Mouse (Mus musculus) CH12.LX (cell line): ENCODE measurements at regions not wholly inside any gene's neighbourhood (a gene's known extent, or its start where the extent isn't known, plus 50 kb on each side); places are given as distances from the start of the nearest gene placed in this dataset.

Experiments used
- DNase-seq: peaks from one replicate; pipeline ENCODE4 v3.0.0-alpha.2; 2013; ENCODE audit errors: extremely low read depth
- H3K27ac ChIP-seq: 2 replicates; pipeline ENCODE4 v1.5.1; 2012; ENCODE audit warnings: low read depth, mild to moderate bottlenecking, control low read depth, moderate library complexity; ENCODE audit not compliant: insufficient read depth
- H3K27me3 ChIP-seq: replicated peaks from 2 replicates; pipeline ENCODE3; 2012; ENCODE audit warnings: inconsistent platforms
- H3K36me3 ChIP-seq, 2 experiments: replicated peaks in 1 of 2; 2 replicates each; pipeline versions ENCODE3 to v1.6.1; 2012; ENCODE audit warnings: inconsistent platforms in 1 of 2, low read length in 1 of 2, mild to moderate bottlenecking in 1 of 2, mixed read lengths in 1 of 2, moderate library complexity in 1 of 2; ENCODE audit not compliant: control insufficient read depth in 1 of 2, insufficient read depth in 1 of 2
- H3K4me1 ChIP-seq, 2 experiments: 2 replicates each; pipeline ENCODE4 v1.6.1; 2012; ENCODE audit warnings: inconsistent platforms in 1 of 2, moderate library complexity in 1 of 2; ENCODE audit not compliant: insufficient read depth in 2 of 2, control insufficient read depth in 1 of 2
- H3K4me2 ChIP-seq: 2 replicates; pipeline ENCODE4 v1.6.1; 2012; ENCODE audit warnings: low read depth, mild to moderate bottlenecking, control low read depth; ENCODE audit not compliant: poor library complexity, insufficient read depth, severe bottlenecking
- H3K4me3 ChIP-seq, 3 experiments: fragments of 150-350 bp in 1 of 3; sonication (generic) in 1 of 3; replicated peaks in 1 of 3; 2 replicates each; pipeline versions ENCODE3 to v1.5.1; 2011 to 2012; ENCODE audit warnings: low read depth in 2 of 3, low read length in 2 of 3, mild to moderate bottlenecking in 2 of 3, moderate library complexity in 2 of 3, control low read depth in 1 of 3, improper control_type of control experiment in 1 of 3, inconsistent platforms in 1 of 3, mixed read lengths in 1 of 3; ENCODE audit not compliant: poor library complexity in 1 of 3
- H3K79me2 ChIP-seq: replicated peaks from 2 replicates; pipeline ENCODE4 v1.6.1; 2012; ENCODE audit warnings: mild to moderate bottlenecking, moderate library complexity; ENCODE audit not compliant: control insufficient read depth, poor library complexity, insufficient read depth, severe bottlenecking; ENCODE audit errors: extremely low read depth
- H3K9ac ChIP-seq: 2 replicates; pipeline ENCODE4 v1.6.1; 2012; ENCODE audit warnings: low read depth, mild to moderate bottlenecking, control low read depth, moderate library complexity; ENCODE audit not compliant: insufficient read depth
- H3K9me3 ChIP-seq: replicated peaks from 2 replicates; pipeline ENCODE3; 2012; ENCODE audit warnings: low read length, inconsistent platforms, mixed read lengths
- CHD1 ChIP-seq: IDR thresholded peaks from 2 replicates; pipeline ENCODE4 v1.6.1; 2012; ENCODE audit warnings: low read depth, low read length, improper control_type of control experiment, inconsistent platforms
- ELF1 ChIP-seq: IDR thresholded peaks from 2 replicates; pipeline ENCODE4 v1.6.1; 2014; ENCODE audit warnings: low read depth, mild to moderate bottlenecking, inconsistent platforms, low read length, improper control_type of control experiment
- EP300 ChIP-seq: IDR thresholded peaks from 2 replicates; pipeline ENCODE4 v1.6.1; 2011; ENCODE audit warnings: low read length, improper control_type of control experiment
- GABPA ChIP-seq: IDR thresholded peaks from 2 replicates; pipeline ENCODE4 v1.6.1; 2012; ENCODE audit warnings: low read depth, low read length, improper control_type of control experiment, inconsistent platforms; ENCODE audit not compliant: insufficient replicate concordance
- HCFC1 ChIP-seq: IDR thresholded peaks from 2 replicates; pipeline ENCODE4 v1.6.1; 2012; ENCODE audit warnings: low read depth, mild to moderate bottlenecking, inconsistent platforms, low read length, improper control_type of control experiment
- IRF4 ChIP-seq: IDR thresholded peaks from 2 replicates; pipeline ENCODE4 v1.6.1; 2014; ENCODE audit warnings: low read depth, mild to moderate bottlenecking, inconsistent platforms, low read length, improper control_type of control experiment
- JUN ChIP-seq: IDR thresholded peaks from 2 replicates; pipeline ENCODE4 v1.6.1; 2011; ENCODE audit warnings: low read depth, mild to moderate bottlenecking, low read length, improper control_type of control experiment, moderate library complexity; ENCODE audit not compliant: insufficient read depth
- JUND ChIP-seq: conservative IDR thresholded peaks from 2 replicates; pipeline ENCODE4 v1.6.1; 2011; ENCODE audit warnings: low read depth, low read length, improper control_type of control experiment
- KAT2A ChIP-seq: IDR thresholded peaks from 2 replicates; pipeline ENCODE4 v1.6.1; 2012; ENCODE audit warnings: low read length, improper control_type of control experiment, inconsistent platforms; ENCODE audit not compliant: insufficient replicate concordance
- MAFK ChIP-seq: IDR thresholded peaks from 2 replicates; pipeline ENCODE4 v1.6.1; 2011; ENCODE audit warnings: low read length, improper control_type of control experiment; ENCODE audit not compliant: insufficient replicate concordance
- MAZ ChIP-seq: IDR thresholded peaks from 2 replicates; pipeline ENCODE4 v1.6.1; 2012; ENCODE audit warnings: low read depth, mild to moderate bottlenecking, inconsistent platforms, low read length, improper control_type of control experiment, moderate library complexity
- MEF2A ChIP-seq: IDR thresholded peaks from 2 replicates; pipeline ENCODE4 v1.6.1; 2014; ENCODE audit warnings: low read depth, mild to moderate bottlenecking, inconsistent platforms, low read length, improper control_type of control experiment, borderline replicate concordance
- MXI1 ChIP-seq: IDR thresholded peaks from 2 replicates; pipeline ENCODE4 v1.6.1; 2011; ENCODE audit warnings: mild to moderate bottlenecking, low read depth, low read length, improper control_type of control experiment
- NELFE ChIP-seq: IDR thresholded peaks from 2 replicates; pipeline ENCODE4 v1.6.1; 2011; ENCODE audit warnings: low read depth, low read length, improper control_type of control experiment
- NRF1 ChIP-seq: IDR thresholded peaks from 2 replicates; pipeline ENCODE4 v1.6.1; 2014; ENCODE audit warnings: low read depth, mild to moderate bottlenecking, inconsistent platforms, low read length, improper control_type of control experiment, moderate library complexity
- PAX5 ChIP-seq: IDR thresholded peaks from 2 replicates; pipeline ENCODE4 v1.6.1; 2012; ENCODE audit warnings: low read length, inconsistent platforms, mixed read lengths
- SIN3A ChIP-seq: IDR thresholded peaks from 2 replicates; pipeline ENCODE4 v1.6.1; 2012; ENCODE audit warnings: low read length, improper control_type of control experiment, inconsistent platforms
- SMC3 ChIP-seq: IDR thresholded peaks from 2 replicates; pipeline ENCODE4 v1.6.1; 2011; ENCODE audit warnings: low read depth, low read length, improper control_type of control experiment
- TBP ChIP-seq: conservative IDR thresholded peaks from 2 replicates; pipeline ENCODE4 v1.6.1; 2011; ENCODE audit warnings: low read depth, low read length, improper control_type of control experiment
- TCF12 ChIP-seq: IDR thresholded peaks from 2 replicates; pipeline ENCODE4 v1.6.1; 2014; ENCODE audit warnings: low read depth, mild to moderate bottlenecking, inconsistent platforms, low read length, improper control_type of control experiment
- USF1 ChIP-seq: IDR thresholded peaks from 2 replicates; pipeline ENCODE4 v1.6.1; 2014; ENCODE audit warnings: low read depth, mild to moderate bottlenecking, inconsistent platforms, low read length, improper control_type of control experiment
- USF2 ChIP-seq: conservative IDR thresholded peaks from 2 replicates; pipeline ENCODE4 v1.6.1; 2011; ENCODE audit warnings: low read depth, low read length, improper control_type of control experiment
- ZC3H11A ChIP-seq: IDR thresholded peaks from 2 replicates; pipeline ENCODE4 v1.6.1; 2012; ENCODE audit warnings: low read depth, mild to moderate bottlenecking, inconsistent platforms, low read length, improper control_type of control experiment
- ZKSCAN1 ChIP-seq: IDR thresholded peaks from 2 replicates; pipeline ENCODE4 v1.6.1; 2012; ENCODE audit warnings: low read depth, inconsistent platforms, low read length, improper control_type of control experiment, borderline replicate concordance
- ZNF384 ChIP-seq: IDR thresholded peaks from 2 replicates; pipeline ENCODE4 v1.6.1; 2012; ENCODE audit warnings: low read depth, low read length, improper control_type of control experiment, inconsistent platforms
- dilution Hi-C: fragments of 300-500 bp; cut with MboI; formaldehyde crosslinking; loops from 2 replicates; pipeline ENCODE4 v1.14.3; 2020; ENCODE audit warnings: low sequenced_read_pairs; ENCODE audit not compliant: extremely low pct_unique_long_range_greater_than_20kb, extremely low pct_ligation_motif_present
- in situ Hi-C: fragments of 300-500 bp; cut with MboI; formaldehyde crosslinking; loops from 3 replicates; pipeline ENCODE4 v1.14.3; 2019; ENCODE audit warnings: low sequenced_read_pairs, low pct_ligation_motif_present, low pct_unique_long_range_greater_than_20kb, mixed read lengths

DNA sequence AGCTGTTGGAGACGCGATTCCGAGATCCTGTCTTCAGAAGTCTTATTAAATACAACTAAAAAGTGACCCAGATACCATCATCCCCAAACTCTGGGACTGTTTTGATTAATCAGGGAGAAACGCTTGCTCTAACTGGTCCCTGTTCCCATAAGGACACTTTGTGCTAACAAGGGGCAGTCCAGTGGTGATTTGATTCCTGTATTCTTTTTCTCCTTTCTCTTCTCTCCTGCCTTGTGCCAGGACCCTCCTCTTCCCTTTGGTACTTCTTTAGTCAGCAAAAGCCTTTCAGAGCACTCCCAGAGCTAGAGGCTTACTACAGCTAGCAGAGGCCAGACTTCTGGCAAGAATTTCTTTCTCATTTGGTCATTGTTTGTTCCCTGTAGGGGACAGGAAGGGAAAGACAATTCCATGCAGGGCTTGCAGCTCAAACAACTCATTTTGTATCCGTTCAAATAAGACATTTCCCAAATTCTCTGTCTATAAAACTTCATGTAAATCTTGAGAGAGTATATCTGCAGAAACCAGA lies 337.3 kb upstream of the Prickle1 start:
- TF ChIP-seq SMC3 (no peak), SIN3A (no peak), NELFE (no peak), ELF1 (no peak), ZC3H11A (no peak), USF1 (no peak)
- Histone ChIP-seq H3K27me3 (no peaks in the 10 kb centered on the region), H3K4me2 (no peak overlapping the region), H3K79me2 (no peaks in the 10 kb centered on the region), H3K9ac (no peak overlapping the region), H3K9me3 (peaks cover 14% of the 10 kb centered on the region), H3K27ac (no peak overlapping the region), H3K4me3 (no peak overlapping the region), H3K36me3 (no peaks in the 10 kb centered on the region), H3K4me1 (no peaks in the 10 kb centered on the region)
- dilution Hi-C loops = no loop called here
- DNase-seq = no peak
- in situ Hi-C loops = no loop called here

DNA sequence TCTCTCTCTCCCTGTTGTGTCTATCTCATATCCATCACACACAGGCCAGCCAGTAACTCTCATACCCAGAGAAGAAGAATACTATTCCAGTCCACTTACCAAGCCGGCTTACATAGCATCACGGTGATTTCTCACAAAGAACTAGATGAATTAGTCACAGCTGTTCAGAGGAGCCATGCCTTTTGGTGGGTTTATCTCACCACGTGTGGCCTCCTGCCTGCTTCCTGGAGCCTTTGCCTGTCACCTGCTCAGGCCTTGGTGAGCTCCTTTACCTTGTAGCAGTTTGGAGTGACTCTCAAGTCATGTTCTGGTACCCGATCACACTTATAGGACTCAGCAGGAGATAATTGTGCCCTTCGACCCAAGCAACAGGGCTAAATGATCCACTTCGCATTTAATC lies 331.2 kb upstream of the Prickle1 start:
- TF ChIP-seq ZKSCAN1 (no peak), GABPA (no peak), NRF1 (no peak), ZNF384 (no peak), JUND (no peak), MEF2A (no peak), USF2 (no peak), MXI1 (no peak), ZC3H11A (no peak), CHD1 (no peak)
- TF ChIP-seq, all 38 proteins: peak for 0
- peaks cover 25% of the 10 kb centered on the region for H3K9me3 ChIP-seq
- dilution Hi-C loops (no loop called here), in situ Hi-C loops (no loop called here)
- no peaks in the 10 kb centered on the region for H3K79me2 ChIP-seq
- H3K36me3 ChIP-seq = no peaks in the 10 kb centered on the region
- H3K27ac ChIP-seq = no peak overlapping the region
- no peak for DNase-seq
- H3K9ac ChIP-seq = no peak overlapping the region
- H3K4me1 ChIP-seq = no peaks in the 10 kb centered on the region
- no peak overlapping the region for H3K4me3 ChIP-seq
- H3K4me2 ChIP-seq = no peak overlapping the region
- no peaks in the 10 kb centered on the region for H3K27me3 ChIP-seq

DNA sequence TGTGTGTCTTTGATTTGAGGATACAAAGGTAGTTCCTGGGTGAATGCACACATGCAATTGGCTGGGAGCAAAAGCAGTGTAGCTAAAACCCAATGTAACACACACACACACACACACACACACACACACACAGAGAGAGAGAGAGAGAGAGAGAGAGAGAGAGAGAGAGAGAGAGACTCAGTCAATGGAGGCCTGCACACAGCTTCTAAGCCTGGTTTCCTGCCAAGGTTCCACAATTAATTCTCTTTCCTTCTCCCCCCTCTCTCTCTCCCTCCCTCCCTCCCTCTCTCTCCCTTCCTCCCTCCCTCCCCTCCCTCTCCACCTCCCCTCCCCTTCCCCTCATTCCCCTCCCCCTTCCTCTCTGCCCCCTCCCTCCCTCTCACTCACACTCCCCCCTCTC lies 330.6 kb upstream of the Prickle1 start:
- no peak overlapping the region for H3K9ac ChIP-seq
- dilution Hi-C loops (no loop called here), in situ Hi-C loops (no loop called here)
- no peak overlapping the region for H3K27ac ChIP-seq
- H3K4me3 ChIP-seq = no peak overlapping the region
- no peaks in the 10 kb centered on the region for H3K4me1 ChIP-seq
- DNase-seq = no peak
- H3K27me3 ChIP-seq = no peaks in the 10 kb centered on the region
- TF ChIP-seq NELFE = no peak
- no peak for TF ChIP-seq EP300
- TF ChIP-seq ELF1 = no peak
- TF ChIP-seq JUN = no peak
- TF ChIP-seq IRF4 = no peak
- no peak for TF ChIP-seq NRF1
- no peak for TF ChIP-seq ZC3H11A
- no peak for TF ChIP-seq HCFC1
- no peak for TF ChIP-seq TBP
- TF ChIP-seq USF1 = no peak
- TF ChIP-seq MAZ = no peak
- no peak for TF ChIP-seq TCF12
- no peak for TF ChIP-seq KAT2A
- TF ChIP-seq MAFK = no peak
- no peak for TF ChIP-seq PAX5
- H3K79me2 ChIP-seq = no peaks in the 10 kb centered on the region
- H3K9me3 ChIP-seq = peaks cover 26% of the 10 kb centered on the region
- H3K36me3 ChIP-seq = no peaks in the 10 kb centered on the region
- no peak overlapping the region for H3K4me2 ChIP-seq
